Mouse (Mus musculus) heart, adult 8-10 months (tissue): Measurements from ENCODE around the gene Irf2. TPM values are rescaled to one million over a fixed set of nuclear protein-coding genes. Genes with fewer than 3 reads are reported as not detected.

ENCODE experiments used
- DNase-seq: peaks from one replicate; pipeline ENCODE4 v3.0.0; 2022; ENCODE audit warnings: low spot score
- total RNA-seq, 4 experiments: library from RNA; stranded (reverse); gene quantifications; 2 replicates each; pipeline ENCODE4 v1.2.4; 2022

The Irf2 gene
- total RNA-seq, 4 experiments from 2014 or later: 26.0 to 34.6 (median 27.6) TPM

DNA sequence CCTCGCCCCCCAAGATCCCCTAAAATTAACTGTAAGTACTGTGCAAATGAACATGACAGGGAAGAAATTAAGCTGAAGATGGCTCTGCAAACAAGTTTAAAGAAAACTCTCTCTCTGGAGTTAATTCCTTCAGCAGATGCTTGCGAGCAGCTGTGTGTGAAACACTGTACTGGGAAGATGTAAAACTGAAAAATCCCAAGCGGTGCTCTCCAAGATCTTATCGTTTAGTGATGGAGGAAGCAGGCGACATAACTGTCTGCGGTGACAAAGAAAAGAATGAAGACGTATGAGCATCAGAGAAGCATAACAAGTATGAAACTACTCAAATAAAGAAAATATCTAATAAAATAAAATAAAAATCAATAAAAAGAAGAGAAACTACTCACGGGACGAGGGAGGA is 18.1 kb downstream of the Irf2 start:
- no peak for DNase-seq

DNA sequence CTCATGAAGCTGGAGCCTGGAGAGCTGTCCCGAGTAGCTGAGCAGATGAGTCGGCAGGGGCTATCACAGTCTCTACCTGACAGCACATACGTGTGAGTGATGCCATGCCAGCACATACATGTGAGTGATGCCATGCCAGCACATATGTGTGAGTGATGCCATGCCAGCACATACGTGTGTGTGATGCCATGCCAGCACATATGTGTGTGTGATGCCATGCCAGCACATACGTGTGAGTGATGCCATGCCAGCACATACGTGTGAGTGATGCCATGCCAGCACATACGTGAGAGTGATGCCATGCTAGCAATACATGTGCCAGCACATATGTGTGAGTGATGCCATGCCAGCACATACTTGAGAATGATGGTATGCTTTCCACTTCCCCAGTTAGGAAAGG is 18.6 kb downstream of the Irf2 start:
- no peak for DNase-seq

DNA sequence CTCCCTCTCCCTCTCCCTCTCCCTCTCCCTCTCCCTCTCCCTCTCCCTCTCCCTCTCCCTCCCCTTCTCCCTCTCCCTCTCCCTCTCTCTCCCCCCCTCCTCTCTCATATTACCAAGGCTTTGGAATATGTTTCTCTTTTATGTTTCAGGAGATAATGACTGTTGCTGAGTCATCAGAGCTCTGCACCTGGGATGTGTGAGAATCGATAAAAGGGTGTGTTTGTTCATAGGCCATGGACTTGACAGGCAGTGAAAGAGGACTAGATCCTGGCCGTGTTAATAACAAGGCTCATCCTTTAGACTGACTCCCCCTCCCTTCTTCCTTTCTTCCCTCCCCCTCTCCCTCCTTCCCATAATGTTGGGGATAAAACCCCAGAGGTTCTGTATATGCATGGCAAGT is 19.1 kb downstream of the Irf2 start:
- DNase-seq: no peak

DNA sequence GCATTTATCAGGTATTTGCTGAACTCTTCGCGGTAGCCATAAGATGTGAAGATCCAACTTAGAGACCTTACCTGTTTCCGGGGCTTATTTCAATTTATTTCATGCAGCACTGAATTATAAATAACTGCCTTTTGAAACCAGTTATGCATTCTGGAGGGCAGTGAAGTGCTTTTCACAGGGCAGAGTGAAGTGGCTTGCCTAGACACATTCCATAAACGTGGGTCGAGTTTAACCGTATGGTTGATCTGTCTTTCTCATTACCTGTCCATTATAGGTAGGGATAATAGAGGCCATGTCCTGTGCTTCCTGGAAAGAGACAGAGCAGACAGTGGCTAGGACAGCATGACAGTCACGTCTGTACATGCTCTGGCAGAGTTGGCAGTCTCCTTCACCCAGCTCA is 20.0 kb downstream of the Irf2 start:
- no peak for DNase-seq

DNA sequence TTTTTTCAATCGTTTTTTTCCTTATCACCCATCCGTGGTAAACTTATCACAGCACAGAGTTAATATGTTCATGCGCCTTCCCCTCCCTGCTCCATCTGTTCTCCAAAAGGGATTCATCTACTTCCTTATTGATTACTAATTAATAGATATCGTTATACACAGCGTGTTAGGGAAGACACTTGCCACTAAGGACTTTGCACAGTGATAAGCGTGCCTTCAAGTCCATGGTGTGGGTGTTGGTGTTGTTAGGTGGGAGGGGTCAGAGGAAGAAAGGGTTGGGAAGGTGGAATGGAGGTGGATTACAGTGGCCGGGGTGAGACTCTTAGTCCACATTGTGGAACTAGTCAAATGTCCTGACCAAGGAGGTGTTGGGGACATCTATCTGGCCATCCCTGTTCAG is 21.2 kb downstream of the Irf2 start:
- DNase-seq: no peak

DNA sequence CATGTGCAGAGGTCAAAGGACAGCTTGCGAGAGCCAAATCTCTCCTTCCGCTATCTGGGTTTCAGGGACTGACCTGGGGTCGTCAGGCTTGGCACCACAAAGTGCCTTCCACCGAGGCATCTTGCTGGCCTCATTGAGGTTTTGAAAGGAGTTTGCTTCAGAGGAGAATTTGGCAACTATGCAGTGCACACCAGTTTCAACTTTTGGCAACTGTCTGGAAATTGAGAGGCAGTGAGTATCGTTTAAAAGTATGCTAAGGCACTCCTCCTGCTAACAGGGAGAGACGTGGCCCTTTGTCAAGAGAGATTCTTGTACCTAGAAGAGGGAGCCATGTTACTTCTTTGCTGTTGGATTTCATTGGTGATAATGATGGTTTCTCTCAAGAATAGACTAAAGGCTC is 21.9 kb downstream of the Irf2 start:
- no peak for DNase-seq

DNA sequence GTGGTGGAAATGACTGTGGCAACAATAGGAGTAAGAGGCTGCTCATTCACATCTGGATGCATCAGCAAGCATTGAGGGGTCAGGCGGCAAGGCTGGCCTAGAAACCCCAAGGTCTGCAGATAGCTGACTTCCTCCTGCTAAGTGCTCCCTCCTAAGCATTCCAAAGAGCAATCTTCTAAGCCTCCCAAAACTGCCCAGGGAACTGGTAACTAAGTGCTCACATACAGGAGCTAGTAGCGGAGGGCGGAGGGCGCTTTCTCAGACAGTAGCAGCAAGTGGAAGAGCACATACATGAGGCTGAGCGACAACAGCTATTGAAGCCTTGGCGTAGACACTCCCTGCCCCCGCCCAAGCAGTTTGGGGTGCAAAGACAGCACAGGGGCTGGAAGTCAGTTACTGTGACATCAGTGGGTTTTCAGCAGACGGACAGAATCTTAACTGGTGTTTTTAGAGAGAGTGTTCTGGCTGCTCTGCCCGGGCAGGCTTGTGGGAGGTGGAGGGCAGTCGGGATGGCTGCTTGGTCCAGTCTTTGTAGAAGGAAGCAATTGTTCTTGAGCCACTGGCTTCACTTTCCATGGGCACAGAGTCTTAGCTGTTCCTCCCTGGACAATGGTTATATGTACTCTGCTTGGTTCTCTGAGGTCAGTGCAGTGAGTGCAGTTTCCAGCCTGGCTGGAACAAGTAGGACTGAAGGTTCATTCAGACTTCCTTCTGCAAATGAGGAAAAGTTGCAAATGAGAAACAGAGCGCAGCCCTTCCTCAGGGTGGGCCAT is 30.1 kb downstream of the Irf2 start:
- DNase-seq: no peak

DNA sequence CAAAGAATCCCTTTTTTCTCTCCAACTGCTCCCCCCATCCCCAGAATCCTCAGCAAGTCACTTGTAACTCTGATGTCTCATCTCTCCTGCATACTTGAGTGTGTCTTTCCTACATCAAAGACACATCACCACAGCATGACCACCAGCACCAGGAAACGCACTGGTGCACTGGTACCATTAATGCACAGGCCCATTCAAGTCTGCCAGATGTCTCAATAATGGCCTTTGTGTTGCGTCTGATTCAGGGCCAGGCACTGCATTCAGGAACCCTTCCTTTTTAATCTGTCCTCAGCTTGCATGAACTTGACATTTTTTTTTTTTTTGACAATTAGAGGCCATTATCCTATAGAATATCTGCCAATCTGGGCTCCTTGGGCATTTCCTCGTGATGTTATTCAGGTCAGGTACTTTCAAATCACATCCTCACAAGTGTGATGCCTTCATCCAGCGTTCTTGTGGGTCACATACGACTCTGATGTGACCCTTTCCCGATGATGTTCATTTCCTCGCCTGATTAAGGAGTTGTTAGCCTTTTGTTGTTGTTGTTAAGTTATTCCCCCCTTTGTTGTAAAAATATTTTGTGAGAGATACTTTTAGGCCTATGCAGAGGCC is 31.5 kb downstream of the Irf2 start:
- DNase-seq: no peak

DNA sequence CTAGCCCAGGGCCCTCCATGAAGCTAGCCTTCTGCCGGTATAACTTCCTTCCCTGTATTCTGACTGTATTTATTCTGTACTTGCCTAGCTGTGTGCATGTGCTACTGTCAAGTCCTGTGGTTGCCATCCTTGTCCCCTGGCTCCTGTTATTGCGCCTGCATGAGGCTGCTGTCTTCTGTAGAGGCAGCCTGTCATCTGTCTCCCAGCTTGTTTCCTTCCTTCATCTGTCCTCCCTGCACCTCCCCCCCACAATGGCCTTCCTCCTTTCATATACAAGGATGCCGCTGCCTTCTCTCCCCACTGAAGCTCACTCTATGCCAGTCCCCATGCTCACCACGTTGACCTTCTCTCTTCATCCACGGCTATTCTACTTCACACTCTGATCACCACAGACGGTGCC is 33.3 kb downstream of the Irf2 start:
- no peak for DNase-seq

DNA sequence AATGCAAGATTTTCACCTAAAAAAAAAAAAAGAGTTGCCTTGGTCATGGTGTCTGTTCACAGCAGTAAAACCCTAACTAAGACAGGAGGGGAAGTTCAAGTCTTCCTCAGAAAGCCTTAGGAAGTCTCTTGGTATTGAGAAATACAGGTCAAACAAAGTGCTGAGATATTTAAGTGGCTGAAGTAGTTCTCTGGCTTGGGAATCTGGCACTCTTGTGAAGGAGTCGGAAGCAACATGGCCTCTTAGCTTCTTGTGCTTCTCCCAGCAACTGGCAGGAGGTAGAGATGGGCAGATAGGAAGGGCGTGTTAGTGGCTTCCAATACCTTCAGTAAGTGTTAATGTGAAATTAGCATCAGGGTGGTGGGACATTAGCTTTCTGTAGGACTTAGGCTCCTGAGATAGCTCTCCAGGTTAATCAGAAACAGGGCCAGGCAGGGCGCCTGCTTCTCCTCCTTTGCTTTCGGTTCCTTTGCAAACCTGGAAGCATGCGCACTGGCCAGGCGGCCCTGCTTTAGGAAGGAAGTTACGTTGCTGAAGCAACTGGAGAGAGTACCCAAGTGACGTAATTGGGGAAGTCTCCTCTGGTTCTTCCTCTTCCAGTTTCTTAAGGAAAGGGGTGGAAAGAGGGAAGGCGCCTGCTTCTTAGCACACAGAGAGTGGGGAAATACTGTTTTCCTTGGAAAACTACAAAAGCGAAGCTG is 38.4 kb downstream of the Irf2 start:
- DNase-seq: peak; percentile 71

DNA sequence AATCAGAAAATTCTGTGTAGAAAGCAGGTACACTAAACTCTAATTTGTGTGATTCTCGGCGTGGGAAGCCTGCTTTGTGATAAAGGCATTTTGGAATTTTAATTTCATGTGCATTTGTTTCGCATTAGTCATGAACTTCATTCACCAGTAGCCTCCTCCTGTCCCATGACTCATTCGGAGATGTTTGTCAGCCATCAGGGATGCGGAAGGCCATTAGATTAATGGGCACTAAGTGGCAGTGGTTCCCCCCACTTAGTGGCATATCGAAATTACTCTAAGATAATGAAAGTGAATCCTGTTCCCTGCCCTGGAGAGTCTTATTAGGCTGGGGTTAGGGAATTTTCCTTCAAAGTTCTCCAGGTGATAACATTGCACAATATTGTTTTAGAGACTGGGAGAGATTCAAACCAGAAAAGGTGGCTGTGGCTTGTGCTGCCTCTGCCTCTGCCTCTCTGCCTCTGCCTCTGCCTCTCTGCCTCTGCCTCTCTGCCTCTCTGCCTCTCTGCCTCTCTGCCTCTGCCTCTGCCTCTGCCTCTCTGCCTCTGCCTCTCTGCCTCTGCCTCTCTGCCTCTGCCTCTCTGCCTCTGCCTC is 41.6 kb downstream of the Irf2 start:
- no peak for DNase-seq

DNA sequence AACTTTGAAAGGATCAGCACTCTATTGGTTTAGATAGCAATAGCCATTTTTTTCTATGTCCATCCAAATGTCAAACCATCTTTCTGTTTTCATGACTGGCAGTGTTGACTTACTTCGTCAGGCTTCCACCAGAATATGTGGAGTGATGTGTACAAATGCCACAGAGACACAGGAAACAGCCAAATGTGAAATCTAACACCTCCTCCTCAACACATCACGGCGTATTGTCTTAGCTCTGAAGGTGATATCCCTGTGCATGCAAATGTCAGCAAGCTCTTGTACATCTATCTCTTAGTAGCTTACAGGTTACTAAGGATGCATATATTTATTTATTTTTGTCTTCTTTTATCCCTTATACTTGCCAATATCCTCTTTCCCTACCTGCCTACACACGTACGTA is 42.7 kb downstream of the Irf2 start:
- DNase-seq: no peak

DNA sequence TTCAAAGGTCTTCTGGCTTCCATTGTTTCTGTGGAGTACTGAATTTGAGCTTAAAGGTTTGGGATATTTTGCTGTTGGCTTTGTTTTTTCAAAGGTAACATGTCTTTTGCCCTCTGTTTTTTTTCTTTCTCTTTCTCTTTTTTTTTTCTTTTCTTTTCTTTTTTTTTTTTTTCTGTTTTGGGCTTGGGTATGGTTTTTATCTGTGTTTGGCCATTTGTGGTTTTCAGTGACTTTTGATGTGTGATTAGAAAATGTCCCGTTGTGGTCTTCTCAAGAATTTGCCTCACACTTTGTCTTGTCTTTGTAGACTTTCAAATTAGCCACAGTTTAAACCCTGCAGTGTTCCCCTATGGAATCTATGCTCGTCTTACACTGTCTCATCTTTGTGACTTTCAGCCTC is 45.5 kb downstream of the Irf2 start:
- DNase-seq: no peak

DNA sequence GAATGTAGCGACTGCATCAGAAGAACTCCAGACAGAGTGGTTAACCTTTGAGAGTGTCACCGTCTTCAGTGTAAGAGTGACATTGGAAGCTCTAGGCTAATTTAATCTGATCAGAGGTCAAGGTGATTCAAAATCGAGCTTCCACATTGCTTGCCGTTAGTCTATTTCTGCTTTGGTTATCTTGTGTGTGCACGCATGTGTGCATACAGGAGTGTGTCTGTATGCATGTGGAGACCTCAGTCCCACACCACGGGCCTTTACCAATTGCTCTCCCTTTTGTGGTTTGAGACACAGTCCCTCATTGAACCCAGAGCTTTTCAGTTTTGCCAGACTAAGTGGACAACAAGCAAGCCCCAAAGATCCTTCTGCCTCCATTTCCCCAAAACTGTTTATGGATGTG is 46.4 kb downstream of the Irf2 start:
- no peak for DNase-seq

DNA sequence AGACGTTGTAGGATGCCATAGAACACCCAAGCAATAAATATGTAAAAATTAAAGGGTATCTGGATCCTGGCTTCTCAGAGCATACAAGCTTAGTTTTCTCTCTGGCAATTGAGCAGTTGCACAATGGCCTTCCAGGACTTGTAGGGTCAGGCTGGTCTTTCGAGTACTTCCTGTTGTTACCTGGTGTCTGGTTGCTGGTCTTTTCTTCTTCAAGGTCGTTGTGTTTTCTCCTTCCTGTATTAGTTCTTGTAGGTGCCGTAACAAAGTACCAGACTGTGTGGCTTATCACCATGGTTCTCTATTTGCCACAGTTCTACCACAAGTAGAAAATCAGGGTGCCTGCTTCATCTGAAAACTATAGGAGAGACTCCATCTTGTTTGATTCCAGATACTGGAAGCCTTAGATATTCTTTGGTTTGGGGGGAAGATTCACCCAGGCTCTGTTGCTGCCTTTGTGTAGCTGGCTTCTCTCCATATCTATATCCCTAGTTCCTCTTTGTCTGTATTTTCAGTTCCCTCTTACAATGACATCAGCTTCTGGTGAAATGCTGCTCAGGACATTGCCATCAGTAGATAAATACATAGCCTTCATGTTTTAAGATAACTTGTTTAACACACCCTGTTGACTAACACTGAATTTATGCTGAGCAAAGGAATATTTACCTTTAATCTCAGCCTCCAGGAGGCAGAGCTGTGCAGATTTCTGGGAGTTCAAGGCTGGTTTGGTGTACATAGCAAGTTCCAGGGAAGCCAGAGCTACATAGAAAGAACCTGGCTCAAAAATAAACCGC is 49.8 kb downstream of the Irf2 start:
- peak; percentile 19 for DNase-seq

DNA sequence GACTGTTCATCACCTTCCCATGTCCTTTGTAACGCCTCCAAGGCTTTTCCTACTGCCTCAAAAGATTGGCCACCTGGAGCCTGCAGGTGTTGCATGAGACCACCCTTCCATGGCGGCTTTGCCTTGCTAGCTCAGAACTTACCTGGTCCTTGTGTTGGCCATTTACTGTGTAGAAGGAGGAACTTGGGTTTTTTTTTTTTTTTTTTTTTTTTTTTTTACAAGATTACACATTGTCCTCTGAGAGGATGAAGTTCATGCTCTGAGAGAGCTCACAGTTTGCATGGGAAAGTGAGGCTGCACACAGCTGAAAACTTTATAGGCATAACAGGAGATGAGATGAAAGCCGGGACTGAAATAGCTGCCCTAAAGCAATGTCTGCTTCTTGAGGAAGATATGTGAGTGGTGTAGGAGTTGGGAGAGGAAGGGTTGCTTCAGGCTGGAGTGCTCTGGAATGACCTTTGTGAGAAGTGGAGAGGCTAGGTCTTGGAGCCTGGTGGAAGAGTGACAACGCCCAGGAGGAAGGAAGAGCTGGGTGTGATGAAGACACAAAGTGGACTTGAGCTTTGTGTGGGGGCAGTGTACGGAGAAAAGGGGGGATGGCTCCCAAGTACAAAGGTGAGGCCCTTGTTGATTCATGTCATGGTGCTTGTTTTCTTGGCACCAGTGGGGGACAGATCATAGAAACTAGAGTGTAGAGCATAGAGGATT is 52.3 kb downstream of the Irf2 start:
- no peak for DNase-seq

DNA sequence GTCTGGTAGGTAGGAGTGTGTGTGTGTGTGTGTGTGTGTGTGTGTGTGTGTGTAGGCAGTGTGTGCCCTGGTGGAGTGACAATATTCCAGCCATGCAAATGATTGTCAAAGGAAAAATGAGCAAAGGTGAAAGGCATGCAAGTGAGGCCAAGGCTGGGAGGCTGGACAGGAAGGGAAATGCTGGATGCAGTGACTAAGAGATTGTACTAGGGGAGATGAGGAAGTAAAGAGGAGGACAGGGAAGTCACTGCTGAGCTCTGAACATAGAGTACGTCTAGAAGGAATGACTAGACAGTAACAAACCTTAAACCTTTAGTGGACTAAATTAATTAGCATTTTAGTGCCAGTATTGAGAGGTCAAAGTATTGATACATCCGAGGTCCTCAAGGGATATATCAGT is 53.1 kb downstream of the Irf2 start:
- no peak for DNase-seq

DNA sequence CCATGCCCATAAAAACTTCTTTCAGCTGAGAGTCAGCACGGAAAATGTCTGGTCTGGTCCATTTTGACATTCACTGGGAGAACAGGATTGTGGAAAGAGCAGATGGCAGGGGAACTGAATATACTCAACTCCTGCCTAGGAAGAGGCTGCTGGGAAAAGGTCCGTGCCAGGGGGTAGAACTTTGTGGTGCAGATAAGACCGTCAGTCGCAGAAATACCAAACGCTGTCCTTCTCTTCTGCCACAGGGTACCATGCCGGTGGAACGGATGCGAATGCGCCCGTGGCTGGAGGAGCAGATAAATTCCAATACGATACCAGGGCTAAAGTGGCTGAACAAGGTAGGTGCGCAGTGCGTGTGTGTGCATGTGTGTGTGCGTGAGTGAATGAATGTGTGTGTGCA is 53.7 kb downstream of the Irf2 start:
- no peak for DNase-seq

DNA sequence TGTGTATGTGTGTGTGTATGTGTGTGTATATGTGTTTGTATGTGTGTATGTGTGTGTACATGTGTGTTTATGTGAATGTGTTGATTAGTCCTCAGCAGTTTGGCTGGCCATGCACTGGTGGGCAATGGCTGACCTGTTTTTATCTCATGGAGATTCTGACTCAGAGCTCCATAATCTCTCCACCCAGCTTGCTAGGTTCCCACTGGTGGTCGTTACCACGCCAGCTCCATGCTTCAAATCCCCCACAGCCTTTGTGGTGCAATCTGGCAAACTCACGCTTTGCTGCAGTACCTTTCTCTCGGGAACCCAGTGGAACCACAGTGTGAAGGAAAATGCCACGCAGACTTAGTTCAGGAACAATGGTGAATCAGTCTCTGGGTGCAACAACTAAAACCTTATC is 54.8 kb downstream of the Irf2 start:
- DNase-seq: no peak

DNA sequence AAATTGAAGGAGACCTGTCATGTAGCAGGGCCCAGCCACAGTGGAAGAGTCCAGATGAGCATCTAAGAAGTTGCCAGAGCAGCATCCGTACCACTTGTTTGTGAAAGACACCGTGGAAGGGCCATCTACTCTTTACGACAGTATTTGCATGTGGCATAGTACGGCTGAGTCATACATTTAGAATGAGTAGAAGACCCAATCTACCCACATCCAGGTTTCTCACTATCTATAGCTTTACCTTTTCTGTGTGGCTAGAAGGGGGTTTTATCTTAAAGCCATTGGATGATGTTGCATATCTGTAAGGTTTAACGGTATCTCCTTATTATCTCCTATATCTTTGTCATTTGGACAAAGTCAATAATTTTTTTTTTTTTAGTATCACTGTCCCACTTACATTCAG is 59.7 kb downstream of the Irf2 start:
- no peak for DNase-seq

DNA sequence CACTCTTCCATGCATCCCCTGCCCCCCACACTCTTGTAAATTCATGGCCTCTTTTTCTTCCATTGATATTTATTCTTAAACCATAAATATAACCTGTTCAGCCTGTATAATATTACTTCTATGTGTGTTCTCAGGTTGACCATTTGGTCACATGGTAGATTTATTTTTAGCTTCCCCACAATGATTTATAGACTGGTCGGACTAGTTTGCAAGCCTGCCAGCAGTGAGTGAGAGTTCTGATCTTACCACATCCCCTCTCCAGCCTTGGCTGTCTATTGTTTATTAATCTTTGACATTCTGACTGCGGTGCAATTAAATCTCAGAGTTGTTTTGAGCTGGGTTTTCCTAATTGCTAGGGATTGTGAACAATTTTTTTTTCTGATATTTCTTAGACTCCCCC is 60.2 kb downstream of the Irf2 start:
- no peak for DNase-seq
